ENCODE assay signal across 19 mouse cellular contexts in genomic region chr1:87324649-87325048, GRCm38 (mm10).
"Had no signal": no experiment of that assay in that cellular context is flagged by ENCODE, and none has a peak within 500 bp of the region (broad histone marks: within the 10 kb centered on the region; RNA-seq: fewer than 3 reads in every experiment).

No protein-coding gene starts in this region.

- H3K27ac ChIP-seq: midbrain, embryonic 10.5 days; midbrain, embryonic 12.5 days; neural tube, embryonic 13.5 days; neural tube, embryonic 15.5 days had no signal

- H3K27me3 ChIP-seq: midbrain, embryonic 12.5 days; neural tube, embryonic 13.5 days; neural tube, embryonic 15.5 days had no signal

- DNase-seq: lung, adult 18-20 months; lung, embryonic 14.5 days; lung, postnatal 10 days; lung, postnatal 4 days; midbrain, embryonic 14.5 days; retina, postnatal 1 day; right cerebral cortex, adult 18-20 months; right cerebral cortex, postnatal 25 days; right cerebral cortex, postnatal 4 days; spleen, adult 18-20 months; thymus, adult 18-20 months; thymus, postnatal 25 days; thymus, postnatal 4 days had no signal

- H3K4me2 ChIP-seq: lung, embryonic 14.5 days; midbrain, embryonic 12.5 days; neural tube, embryonic 13.5 days; neural tube, embryonic 15.5 days had no signal

- H3K9ac ChIP-seq: lung, embryonic 14.5 days; midbrain, embryonic 12.5 days; neural tube, embryonic 13.5 days; neural tube, embryonic 15.5 days had no signal

- H3K4me3 ChIP-seq: midbrain, embryonic 10.5 days; midbrain, embryonic 12.5 days; myocyte; neural tube, embryonic 13.5 days; neural tube, embryonic 15.5 days had no signal

- H3K36me3 ChIP-seq: midbrain, embryonic 12.5 days; neural tube, embryonic 13.5 days; neural tube, embryonic 15.5 days had no signal

- ATAC-seq: midbrain, embryonic 16.5 days had no signal
